Mouse (Mus musculus) kidney, postnatal 4 days (tissue): ENCODE data around the gene Heca.
"Not testable (repeated sequence)": the region's sequence is repeated elsewhere in the genome, so short reads cannot be mapped to it uniquely, and the experiment has no call there.

Experiments used
- DNase-seq, 2 experiments: peaks; one replicate each; pipeline ENCODE4 v3.0.0; 2021; ENCODE audit warnings: mixed read lengths in 2 of 2

The Heca gene

GRCm38 (mm10) chr10:17947960-17948730, at the start of gene Heca:
TSS of gene Heca (minus strand) at chr10:17948067.
- peak; percentile 94 to 96 for DNase-seq

DNA sequence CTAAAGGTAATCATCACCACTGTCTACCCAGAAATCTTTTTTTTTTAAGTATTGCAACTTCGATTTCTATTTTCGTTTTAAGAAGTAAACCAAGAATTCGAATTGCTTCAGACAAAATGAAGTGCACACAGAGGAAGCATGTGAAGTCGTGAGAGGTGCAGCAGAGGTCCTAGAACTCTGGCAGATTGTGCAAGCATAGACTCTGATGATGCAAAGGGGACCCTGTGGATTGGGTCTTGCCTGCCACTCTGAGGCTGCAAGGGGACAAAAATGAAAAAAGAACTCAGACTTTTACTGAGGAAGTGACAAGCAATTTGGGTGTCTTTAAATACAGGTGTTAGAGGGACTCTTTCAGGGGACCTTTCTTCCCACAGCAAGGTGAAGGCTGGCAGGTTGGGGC, 42.7 kb upstream of the Heca start:
- no peak for DNase-seq

- no peak for DNase-seq
Measured at GRCm38 (mm10) chr10:17989136-17989535, 41.3 kb upstream of the Heca start.

DNA sequence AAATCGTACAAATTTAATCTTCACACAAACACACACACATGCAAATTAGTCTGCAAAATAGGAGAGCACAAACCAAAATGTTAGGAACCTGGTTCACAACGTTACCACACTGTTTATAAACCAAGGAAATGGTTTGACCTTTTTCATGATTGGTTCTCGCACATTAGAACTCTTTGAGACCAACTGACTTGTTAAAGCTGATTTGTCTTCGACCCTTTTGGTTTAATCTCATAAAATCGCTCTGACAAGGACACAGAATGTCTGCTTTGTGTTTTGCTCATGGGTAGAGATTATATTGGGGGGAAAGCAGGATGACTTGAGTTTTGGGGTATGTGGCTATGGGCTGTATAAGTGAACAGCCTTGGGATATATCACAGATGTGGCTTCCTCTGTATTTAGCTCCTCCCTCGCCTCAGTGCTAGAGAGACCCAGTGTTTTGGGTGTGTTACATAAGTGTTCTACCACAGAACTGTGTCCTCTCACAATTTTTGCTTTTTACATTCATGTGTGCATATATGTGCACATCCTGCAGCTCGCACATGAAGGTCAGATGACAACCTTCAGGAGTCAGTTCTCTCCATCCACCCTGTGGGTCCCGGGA, 40.1 kb upstream of the Heca start:
- DNase-seq, result no peak

- DNase-seq, result no peak
Measured at GRCm38 (mm10) chr10:17983313-17983712, 35.4 kb upstream of the Heca start.

- DNase-seq, result no peak
Measured at GRCm38 (mm10) chr10:17966090-17966489, 18.2 kb upstream of the Heca start.

- DNase-seq, result no peak
Measured at GRCm38 (mm10) chr10:17950761-17951160, 2.9 kb upstream of the Heca start.

DNA sequence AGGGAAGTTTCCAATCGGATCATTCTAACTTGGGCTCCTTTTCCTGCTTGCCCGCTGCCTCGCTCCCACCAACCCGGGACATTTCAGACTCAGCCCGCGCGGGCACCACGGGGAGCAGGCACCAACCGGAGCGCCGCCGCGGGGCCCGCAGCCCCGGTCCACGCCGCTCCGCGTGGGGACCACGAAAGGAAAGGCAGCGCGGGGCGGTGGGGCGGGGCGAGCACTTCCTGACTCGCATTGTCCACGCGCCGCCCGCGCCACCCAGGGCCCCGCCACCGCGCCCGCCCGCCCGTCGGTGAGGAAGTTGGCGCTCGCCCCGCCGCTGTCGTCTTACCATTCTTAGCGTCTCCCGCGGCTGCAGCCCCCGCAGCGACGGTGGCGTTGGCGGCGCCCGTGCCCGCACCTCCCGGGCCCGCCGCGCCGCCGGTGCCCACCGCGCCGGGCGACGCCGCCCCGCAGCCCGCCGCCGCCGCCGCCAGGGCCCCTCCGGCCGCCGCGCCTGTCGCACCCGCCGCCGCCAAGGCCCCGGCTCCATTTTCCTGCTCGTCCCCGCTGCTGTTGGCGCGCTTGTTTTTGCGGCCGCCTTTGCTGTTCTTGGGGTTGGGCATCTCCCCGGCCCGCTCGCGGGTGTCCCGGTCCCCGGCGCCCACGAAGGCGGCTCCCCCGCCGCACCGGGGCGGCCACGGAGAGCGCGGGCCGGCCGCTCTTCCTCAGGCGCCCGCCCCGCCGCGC, 526 bp downstream of the Heca start:
- DNase-seq, result peak; percentile 75 to 81

- not testable (repeated sequence) for DNase-seq
Measured at GRCm38 (mm10) chr10:17946799-17947174, 1.1 kb downstream of the Heca start.

DNA sequence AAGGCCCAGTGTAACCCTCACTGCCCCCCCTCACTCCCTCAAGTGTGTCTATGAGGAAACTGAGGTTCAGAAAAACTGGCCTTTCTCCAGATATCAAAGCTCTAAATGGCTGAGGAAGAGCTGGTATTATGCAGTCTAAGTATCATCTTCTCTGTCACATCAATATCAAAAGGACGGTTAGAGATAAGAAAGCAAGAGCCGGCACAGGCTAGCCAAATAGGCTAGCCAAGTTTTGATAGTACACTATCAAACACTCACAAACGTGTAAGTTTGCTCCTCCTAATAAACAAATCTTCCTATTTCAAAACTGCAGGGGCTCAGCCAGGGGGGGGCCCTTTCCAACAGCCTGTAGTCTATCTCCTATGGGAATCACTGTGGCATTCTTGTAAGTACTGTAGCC, 1.8 kb downstream of the Heca start:
- DNase-seq, result no peak

- no peak for DNase-seq
Measured at GRCm38 (mm10) chr10:17933622-17934021, 14.2 kb downstream of the Heca start.

DNA sequence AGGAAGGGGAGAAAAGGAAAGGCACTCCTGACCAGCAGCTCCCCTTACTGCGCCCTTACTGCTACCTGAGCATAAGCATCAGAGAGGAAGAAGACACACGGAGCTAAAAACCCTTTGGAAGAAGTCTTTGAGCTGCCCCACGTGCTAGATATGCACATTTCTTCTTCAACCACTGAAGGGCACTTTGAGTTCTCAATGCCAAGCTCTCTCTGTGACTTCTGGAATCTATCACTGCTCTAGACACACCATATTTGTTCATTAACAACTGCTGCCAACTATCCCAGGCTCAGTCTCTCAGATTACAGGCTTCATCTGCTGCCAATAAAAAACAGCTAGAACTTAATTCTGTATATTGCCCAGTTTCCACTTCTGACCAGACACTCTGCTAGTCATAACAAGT, 15.7 kb downstream of the Heca start:
- no peak for DNase-seq

DNA sequence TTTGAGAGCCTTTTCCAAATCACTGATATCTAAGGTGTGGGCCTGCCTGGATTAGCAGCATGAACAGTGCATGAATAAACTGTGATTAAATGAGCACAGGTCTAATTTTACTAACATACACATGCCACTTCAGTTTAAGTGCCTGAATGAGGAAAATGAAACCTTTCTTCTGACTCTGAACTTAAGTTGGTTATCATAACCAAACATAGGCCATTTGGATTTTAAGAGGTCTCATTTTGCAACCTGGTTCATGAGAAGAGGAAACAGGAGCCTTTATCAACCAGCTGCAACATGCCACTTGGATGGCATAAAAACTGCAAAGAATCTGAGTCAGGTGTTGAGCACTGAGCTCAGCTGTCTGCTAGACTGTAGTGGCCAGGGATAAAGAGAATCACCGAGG, 16.7 kb downstream of the Heca start:
- DNase-seq, result no peak

- peak in 1 of 2 experiments; percentile 13 for DNase-seq
Measured at GRCm38 (mm10) chr10:17930445-17931083, 17.3 kb downstream of the Heca start.

DNA sequence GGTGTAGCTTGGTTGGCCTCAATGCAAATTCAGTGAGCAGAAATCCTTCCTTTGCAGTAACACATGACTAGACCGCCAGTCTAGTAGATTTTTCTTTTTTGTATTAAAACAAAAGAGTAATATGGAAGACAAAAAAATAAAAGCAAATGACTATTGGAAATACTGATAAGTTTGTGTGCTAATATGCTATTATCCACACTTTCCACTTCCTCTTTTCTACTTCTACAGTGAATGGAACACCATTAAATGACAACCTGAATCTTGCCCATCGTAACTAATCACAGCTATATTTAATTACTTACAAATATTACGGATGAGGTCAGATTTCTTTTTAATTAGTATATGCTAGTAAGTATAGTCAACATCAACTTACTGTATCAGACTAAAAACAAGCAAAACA, 22.7 kb downstream of the Heca start:
- no peak for DNase-seq

- DNase-seq, result no peak
Measured at GRCm38 (mm10) chr10:17924166-17924565, 23.7 kb downstream of the Heca start.

- no peak for DNase-seq
Measured at GRCm38 (mm10) chr10:17921381-17921780, 26.5 kb downstream of the Heca start.

- no peak for DNase-seq
Measured at GRCm38 (mm10) chr10:17919971-17920370, 27.9 kb downstream of the Heca start.

- DNase-seq, result no peak
Measured at GRCm38 (mm10) chr10:17919032-17919431, 28.8 kb downstream of the Heca start.

- DNase-seq, result no peak
Measured at GRCm38 (mm10) chr10:17908731-17909130, 39.1 kb downstream of the Heca start.

DNA sequence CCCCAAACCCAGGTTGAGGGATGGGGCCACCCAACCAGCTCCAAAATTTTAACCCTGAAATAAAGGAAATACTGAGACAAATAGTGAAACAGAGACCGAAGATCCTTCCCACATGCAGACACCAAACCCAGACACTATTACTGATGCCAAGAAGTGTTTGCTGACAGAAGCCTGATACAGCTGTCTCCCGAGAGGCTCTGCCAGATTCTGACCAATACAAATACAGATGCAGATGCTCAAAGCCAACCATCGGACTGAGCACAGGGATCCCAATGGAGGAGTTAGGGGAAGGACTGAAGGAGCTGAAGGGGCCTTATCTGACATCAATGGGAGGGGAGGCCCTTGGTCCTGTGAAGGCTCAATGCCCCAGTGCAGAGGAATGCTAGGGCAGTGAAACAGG, 41.5 kb downstream of the Heca start:
- DNase-seq, result not testable (repeated sequence)

- DNase-seq, result no peak
Measured at GRCm38 (mm10) chr10:17903449-17903848, 44.4 kb downstream of the Heca start.

DNA sequence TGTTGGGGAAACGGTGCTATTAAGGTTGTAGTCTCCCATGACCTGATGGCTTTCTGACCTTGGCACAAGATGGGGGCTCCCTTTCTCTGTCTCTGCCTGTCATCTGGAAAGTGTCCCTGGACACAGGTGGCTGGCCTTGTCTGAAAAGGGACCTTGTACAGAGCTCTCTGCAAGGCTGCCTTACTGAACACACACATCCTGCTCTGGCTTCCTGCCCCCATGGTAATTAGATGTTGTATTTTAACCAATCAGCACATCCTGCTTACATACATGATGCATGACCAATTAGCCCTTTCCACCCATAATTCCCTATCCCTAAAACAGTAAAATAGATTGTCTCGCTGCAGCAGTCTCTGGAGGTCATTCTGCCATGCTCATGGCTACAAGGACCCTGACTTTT, 67.1 kb downstream of the Heca start:
- DNase-seq, result no peak
